Comparison of ENCODE assay signal across 8 mouse cellular contexts in the genomic region with DNA sequence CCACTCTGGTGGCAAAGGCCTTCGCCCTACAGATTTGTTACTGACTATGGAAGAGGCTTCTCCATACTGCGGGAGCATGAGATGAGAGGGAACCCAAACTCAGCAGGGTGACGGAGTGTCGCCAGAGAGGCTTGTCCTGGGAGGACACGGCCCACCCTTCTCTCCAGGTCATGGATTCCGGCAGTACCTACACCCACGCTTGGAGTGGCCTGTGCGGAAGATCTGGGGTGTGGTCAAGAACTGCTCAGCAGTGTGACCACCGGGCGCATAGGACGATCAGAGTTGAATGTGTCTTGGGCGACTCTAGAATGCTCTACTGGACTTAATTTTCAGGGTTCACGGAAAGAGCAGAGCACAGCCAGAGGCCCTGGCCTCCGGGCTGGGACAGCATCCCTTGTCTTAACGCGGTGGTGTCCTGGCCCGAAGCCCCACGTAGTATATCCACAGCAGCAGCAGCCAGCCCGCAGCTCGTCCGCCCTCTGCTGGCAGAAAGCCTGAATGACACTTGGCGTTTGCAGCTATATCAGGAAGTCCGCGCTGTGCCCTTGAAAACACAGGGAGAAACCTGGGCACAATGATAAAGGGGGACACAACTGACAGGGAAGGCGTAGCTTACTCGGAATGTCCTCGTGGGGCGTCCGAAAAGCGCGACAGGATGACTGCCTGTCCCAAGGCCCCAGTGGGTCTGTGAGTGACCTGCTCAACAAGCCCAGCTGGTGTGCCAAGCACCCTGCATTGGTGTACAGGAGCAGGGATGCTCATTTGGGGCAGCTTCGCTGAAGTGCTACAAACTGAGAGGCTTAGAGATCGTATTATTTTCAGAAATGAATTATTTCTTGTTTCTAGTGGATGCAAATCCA. TPM values are rescaled to one million over a fixed set of nuclear protein-coding genes. Genes with fewer than 3 reads are reported as not detected.
A peak's percentile ranks its signal among the peaks of the same experiment; 100 is the strongest.
DNase-seq lines count a peak whose midpoint lies in the region; ATAC-seq lines count a peak whose summit lies in the region.

No protein-coding gene starts in this region.

- 0 out of 2 replicates have a peak, but pooled peaks cover 4% of the 10 kb centered on the region for H3K4me1 ChIP-seq in intestine, embryonic 16.5 days (ENCODE audit: control insufficient read depth, insufficient read depth, low read length)
- H3K4me1 ChIP-seq in midbrain, embryonic 10.5 days: peaks cover 15% of the 10 kb centered on the region

- H3K4me2 ChIP-seq in intestine, embryonic 16.5 days (ENCODE audit: low read depth, low read length): no peak overlapping the region

- H3K4me3 ChIP-seq in intestine, embryonic 16.5 days (ENCODE audit: low read length): no peak overlapping the region
- H3K4me3 ChIP-seq in midbrain, embryonic 10.5 days: no peak overlapping the region

- H3K9me3 ChIP-seq in intestine, embryonic 16.5 days (ENCODE audit: control insufficient read depth, low read length): no peaks in the 10 kb centered on the region
- H3K9me3 ChIP-seq in midbrain, embryonic 10.5 days (replicated peaks): no peaks in the 10 kb centered on the region; the same call in 1 of the 2 replicates

- 28% methylated on average over 33 of the region's 33 CpGs for WGBS in intestine, embryonic 16.5 days
- WGBS in midbrain, embryonic 10.5 days: 33% methylated on average over 33 of the region's 33 CpGs

- no peaks in the 10 kb centered on the region for H3K27me3 ChIP-seq in intestine, embryonic 16.5 days (replicated peaks; ENCODE audit: control insufficient read depth, insufficient read depth, low read length)
- H3K27me3 ChIP-seq in midbrain, embryonic 10.5 days (ENCODE audit: low read depth, poor library complexity, severe bottlenecking): peaks cover 39% of the 10 kb centered on the region

- H3K9ac ChIP-seq in intestine, embryonic 16.5 days (ENCODE audit: low read depth, low read length): no peak overlapping the region

- DNase-seq in adrenal gland, adult 18-20 months (ENCODE audit: low spot score in 2 of 2): peak; percentile 86 to 87
- DNase-seq in embryo, embryonic 11 days: peak; percentile 85
- peak; percentile 78 to 89 for DNase-seq in gastrocnemius, postnatal 4 days (ENCODE audit: low spot score in 2 of 2)
- peak; percentile 91 to 92 for DNase-seq in left cerebral cortex, postnatal 25 days (ENCODE audit: low spot score in 2 of 2)
- peak; percentile 88 for DNase-seq in midbrain, embryonic 10.5 days (ENCODE audit: low spot score)
- DNase-seq in right cerebral cortex, postnatal 4 days: peak; percentile 89
- peak; percentile 57 for DNase-seq in yolk sac, embryonic 10.5 days (ENCODE audit: low spot score)

- peak; percentile 84 for ATAC-seq in intestine, embryonic 16.5 days

- H3K36me3 ChIP-seq in intestine, embryonic 16.5 days (ENCODE audit: control insufficient read depth, insufficient read depth, low read length): no peaks in the 10 kb centered on the region
- no peaks in the 10 kb centered on the region for H3K36me3 ChIP-seq in midbrain, embryonic 10.5 days

- no peak overlapping the region for H3K27ac ChIP-seq in intestine, embryonic 16.5 days (ENCODE audit: low read length)
- H3K27ac ChIP-seq in midbrain, embryonic 10.5 days (replicated peaks): peak overlapping the region; percentile 28; the same call in 1 of the 2 replicates

- intact Hi-C loops in left cerebral cortex, postnatal 25 days (cut with DNase I): loop anchor here (2.0 to 10.0 kb wide), 4 partner anchors 70 to 403 kb away; a partner anchor contains a TSS

RNA-seq across cellular contexts. Expression of a gene that starts 21.2 kb away (rescaled TPM):
- under 1 TPM; 0.42 to 0.70 TPM for total RNA-seq in adrenal gland, adult 18-20 months (2021)
- 1 to 10 TPM in 1 of 2 experiments, under 1 TPM in 1; 0.91 to 1.1 TPM for total RNA-seq in gastrocnemius, postnatal 4 days (2021)
- polyA plus RNA-seq in intestine, embryonic 16.5 days (2015; fragmentation: Nextera tagmentation; extraction: Ambion mirVana): 0.11 TPM in 1 of 2 replicates, not detected in the other
- 1 to 10 TPM; 1.1 to 1.2 TPM for total RNA-seq in left cerebral cortex, postnatal 25 days (2021)
- polyA plus RNA-seq in midbrain, embryonic 10.5 days (2016; fragmentation: Nextera tagmentation; extraction: Ambion mirVana): not detected in 2 replicates

RNA-seq across cellular contexts. Expression of a gene that starts 42.7 kb away (rescaled TPM):
- total RNA-seq in adrenal gland, adult 18-20 months (2021): 100 to 1,000 TPM; 121 to 161 TPM
- total RNA-seq in gastrocnemius, postnatal 4 days (2021): 100 to 1,000 TPM; 120 to 128 TPM
- polyA plus RNA-seq in intestine, embryonic 16.5 days (2015; fragmentation: Nextera tagmentation; extraction: Ambion mirVana): 121 and 132 TPM in 2 replicates
- 10 to 100 TPM; 84.3 to 92.8 TPM for total RNA-seq in left cerebral cortex, postnatal 25 days (2021)
- polyA plus RNA-seq in midbrain, embryonic 10.5 days (2016; fragmentation: Nextera tagmentation; extraction: Ambion mirVana): 133 and 136 TPM in 2 replicates
